Mouse (Mus musculus) CH12.LX (cell line): ENCODE data around the gene Sdr9c7.

Experiments used
- POLR2AphosphoS2 ChIP-seq: IDR thresholded peaks from 2 replicates; pipeline ENCODE4 v1.6.1; 2011; ENCODE audit warnings: low read depth, low read length, improper control_type of control experiment
- USF1 ChIP-seq: IDR thresholded peaks from 2 replicates; pipeline ENCODE4 v1.6.1; 2014; ENCODE audit warnings: low read depth, mild to moderate bottlenecking, inconsistent platforms, low read length, improper control_type of control experiment

- no peak for TF ChIP-seq POLR2AphosphoS2
- no peak for TF ChIP-seq USF1
Measured at GRCm38 (mm10) chr10:127959161-127959679, 60.9 kb downstream of the Sdr9c7 start.
